Mouse (Mus musculus): ENCODE measurements around the gene AC124502.3.
"Not testable (repeated sequence)": the region's sequence is repeated elsewhere in the genome, so short reads cannot be mapped to it uniquely, and the experiment has no call there.

Gene AC124502.3

DNA sequence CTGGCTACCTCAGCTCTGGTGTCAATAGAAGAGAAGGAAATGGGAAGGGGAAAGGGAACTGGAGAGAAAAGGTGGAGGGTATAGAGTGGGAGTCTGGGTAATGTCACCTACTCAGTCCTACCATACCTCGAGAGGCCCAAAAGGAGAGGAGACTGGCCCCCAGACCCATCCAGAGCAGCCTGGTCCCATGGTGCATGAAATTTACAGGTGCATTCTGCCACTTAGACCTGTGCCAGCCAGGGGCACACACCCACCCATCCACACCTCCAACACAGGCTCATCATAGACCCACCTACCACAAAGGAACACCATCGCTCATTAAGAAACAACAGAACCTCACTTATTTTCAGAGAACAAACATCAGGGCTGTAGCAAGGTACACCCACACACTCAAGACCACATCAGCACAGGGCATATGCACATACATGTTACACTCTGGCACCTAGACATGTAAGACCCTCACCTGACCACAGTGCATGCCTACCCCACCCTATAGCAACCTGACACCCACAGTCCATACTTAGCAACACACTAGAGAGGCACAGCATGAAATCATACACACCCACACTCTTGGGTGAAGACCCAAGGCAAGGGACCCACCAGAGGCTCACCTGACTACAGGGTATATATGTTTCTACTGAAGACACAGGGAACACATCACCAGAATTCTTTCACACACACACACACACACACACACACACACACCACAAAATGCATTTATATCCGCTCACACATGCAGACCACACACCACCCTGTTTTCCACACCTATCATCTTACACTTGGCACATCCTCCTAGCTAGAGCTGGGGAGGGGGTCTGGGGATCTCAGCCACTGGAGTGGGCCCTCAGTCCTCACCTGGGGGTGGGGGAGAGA lies 45.5 kb downstream of the AC124502.3 start:
- no peak for DNase-seq (ENCODE audit: low read depth, low spot score)

DNA sequence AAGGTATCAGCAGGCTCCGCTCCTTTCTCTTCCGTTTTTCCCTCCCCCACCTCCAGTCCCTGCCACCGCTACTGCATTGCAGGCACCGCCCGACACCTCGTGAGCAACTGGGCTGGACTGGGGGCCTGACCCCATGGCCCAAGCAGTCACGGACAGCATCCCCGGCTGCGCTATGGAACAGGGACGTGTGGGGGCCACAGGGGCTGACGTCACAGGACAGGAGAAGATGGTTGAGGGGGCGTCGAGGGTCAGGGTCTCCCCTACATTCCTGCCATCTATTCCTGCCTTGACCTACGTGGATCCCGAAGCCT lies 46.1 kb downstream of the AC124502.3 start:
- no peak for DNase-seq (ENCODE audit: low read depth, low spot score)

DNA sequence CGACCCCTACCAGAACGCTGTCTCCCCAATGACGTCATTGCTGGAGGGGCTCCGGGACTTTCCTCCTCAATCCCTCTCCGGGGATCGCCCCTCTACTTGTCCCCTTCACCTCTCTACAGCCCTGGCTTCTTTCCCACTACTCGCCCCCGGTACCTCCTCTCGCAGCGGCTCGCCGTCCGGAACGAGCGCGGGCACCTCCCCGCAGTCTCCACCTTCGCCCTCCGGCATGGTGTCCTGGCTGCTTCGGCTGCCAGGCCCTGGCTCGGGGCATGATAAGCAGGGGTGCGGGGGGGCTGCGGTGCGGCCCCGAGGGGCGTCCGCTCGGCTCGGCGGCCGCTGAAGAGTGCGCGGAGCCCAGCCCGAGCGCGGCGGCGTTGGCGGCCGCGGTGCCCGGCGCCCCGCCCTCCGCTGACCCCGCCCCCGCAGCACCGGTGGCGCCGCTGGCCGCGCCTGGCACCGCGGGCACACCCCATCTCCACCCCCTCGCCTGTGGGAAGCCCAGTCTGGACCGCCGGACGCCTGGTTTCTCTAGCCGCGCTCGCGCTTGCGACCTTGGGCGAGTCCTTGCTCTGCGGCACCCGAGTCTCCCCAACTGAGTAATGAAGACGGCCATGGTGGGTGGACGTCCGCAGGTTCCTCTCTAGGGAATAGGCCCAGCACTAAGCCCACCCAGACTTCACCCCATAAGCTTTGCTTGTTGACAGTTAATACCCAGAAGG lies 46.6 kb downstream of the AC124502.3 start, which contains the start of gene Tmem151a:
Gene Tmem151a, minus strand, starts transcription at position 387 of the 719 bp plus-strand sequence.
- no peak for DNase-seq (ENCODE audit: low read depth, low spot score)

DNA sequence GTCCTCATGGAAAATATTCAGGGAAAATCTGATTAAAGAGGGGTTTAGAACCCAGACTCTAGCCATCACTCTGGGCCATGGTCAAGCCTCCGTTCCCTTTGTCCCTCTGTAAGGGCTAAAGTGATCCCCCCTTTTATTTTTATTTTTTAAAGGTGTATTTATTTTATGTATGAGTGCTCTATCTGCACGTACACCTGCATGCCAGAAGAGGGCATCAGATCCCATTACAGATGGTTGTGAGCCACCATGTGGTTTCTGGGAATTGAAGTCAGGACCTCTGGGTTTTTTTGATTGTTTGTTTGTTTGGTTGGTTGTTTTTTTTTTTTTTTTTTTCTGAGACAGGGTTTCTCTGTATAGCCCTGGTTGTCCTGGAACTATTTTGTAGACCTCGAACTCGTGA lies 47.8 kb downstream of the AC124502.3 start:
- DNase-seq (ENCODE audit: low read depth, low spot score) = not testable (repeated sequence)

DNA sequence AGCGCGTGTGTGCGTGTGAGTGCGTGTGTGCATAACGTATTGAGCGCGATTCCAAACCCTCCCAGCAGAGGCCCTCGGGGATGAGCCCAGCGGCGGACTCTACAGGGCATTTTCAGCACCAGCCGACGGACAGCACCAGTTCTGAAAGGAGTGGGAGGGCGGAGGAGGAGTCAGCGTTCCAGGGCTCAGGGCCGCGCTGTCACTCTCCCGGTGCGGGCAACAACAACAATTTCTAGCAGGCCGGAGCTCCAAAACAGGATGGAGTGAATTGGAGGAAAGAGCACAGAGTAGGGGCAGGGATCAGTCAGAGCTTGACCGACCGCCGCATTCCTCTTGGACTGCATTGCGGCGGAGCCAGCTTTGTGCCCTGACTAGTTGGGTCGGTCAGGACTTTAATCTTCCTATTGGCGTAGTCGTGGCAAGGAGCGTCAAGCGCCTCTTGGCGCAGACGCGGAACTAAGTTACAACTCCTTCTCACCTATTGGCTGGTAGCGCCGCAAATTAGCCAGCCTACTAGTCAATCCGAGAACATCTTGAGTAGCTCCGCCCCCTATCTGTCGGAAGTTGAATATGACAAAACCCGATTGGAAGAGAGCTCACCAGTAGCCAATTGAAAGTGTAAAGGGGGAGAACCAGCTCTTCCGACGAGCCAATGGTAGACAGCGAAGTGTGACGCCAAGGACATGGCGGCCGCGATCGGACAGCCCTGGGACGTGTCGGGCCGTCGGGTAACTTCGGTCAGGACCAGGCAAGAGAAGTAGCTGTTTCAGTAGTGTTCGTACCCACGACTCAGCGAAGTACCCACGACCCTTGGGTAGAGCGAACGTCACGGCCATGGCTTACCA lies 49.4 kb downstream of the AC124502.3 start, which contains the start of gene Yif1a:
Gene Yif1a, plus strand, starts transcription at position 655 of the 845 bp plus-strand sequence.
- DNase-seq (ENCODE audit: low read depth, low spot score) = peak; percentile 97

DNA sequence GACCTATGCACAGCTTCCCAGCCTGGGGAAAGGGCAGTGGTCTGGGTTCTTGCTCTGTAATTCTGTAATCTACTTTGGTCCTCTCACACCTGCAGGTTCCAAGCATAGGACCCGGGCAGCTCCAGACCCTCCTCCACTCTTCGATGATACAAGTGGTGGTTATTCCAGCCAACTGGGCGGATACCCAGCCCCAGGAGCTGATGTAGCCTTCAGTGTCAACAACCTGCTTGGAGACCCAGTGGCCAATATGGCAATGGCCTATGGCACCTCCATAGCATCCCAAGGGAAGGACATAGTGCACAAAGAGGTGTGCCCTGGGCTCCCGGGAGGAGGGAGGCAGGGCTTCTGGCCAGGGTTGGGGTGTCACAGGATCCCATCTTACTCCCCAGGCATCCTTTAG lies 50.6 kb downstream of the AC124502.3 start:
- DNase-seq (ENCODE audit: low read depth, low spot score) = no peak

DNA sequence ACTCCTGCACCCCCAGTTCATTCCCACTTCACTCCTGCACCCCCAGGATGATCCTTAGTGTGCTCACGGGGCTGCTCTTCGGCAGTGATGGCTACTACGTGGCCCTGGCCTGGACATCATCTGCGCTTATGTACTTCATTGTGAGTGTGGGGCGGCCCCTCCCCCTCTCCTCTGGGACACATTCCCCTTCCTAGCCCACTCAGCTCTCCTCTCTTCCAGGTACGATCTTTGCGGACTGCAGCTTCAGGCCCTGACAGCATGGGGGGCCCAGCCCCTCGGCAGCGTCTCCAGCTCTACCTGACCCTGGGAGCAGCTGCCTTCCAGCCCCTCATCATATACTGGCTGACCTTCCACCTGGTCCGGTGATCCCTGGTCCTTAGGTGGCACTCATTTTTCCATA lies 53.4 kb downstream of the AC124502.3 start:
- no peak for DNase-seq (ENCODE audit: low read depth, low spot score)

DNA sequence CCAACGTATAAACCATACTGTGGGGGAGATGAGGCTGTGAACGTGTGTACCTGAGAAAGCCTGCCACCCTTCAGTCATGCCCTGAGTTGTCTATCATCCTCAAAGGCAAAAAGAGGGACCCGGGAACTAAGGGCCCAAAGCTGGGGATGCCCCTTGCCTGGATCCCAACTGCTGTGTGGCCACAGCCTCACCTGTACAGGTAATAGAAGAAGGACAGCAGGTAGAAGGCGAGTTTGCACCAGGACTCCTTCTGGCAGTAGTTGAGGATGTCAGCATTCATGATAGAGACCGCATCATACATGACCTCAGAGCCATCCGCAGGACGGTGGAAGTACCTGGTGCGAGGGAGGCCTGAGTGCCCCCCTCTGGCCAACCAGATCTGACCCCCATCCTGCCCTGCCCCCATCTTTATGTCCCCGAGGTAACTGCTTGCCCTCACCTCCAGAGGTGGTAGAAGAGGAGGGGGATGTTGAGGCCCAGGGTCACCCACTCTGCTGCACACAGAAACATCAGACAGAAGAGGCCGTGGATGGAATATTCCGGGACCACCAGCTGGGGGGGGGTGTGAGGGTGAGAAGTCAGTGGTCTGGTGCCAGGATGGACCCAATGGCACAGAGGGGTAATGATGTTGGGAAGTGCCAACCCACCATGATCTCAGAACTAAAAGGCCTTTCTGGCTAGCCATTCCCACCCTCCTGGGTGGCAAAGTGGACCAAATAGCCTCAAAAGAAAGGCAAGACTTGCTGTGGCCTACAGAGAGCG lies 55.0 kb downstream of the AC124502.3 start:
- DNase-seq (ENCODE audit: low read depth, low spot score) = no peak

DNA sequence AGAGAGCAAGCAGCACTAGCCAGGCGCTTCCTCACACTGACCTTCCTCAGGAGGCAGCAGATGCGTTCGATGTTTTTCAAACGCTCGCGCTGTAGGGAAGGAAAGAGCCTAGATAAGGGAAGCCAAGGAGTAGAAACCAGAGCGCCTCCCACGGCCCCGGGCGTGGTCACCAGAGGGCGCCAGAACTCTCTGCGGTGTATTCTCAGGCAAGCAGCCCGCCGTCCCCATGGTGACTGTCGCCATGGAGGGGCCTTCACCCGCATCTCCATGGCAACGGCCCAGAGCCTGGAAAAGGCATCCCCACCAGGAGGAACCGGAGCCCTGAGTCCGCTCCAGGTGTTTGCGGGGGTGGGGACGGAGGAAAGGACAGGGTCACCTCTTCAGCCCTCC lies 55.5 kb downstream of the AC124502.3 start:
- peak; percentile 72 for DNase-seq (ENCODE audit: low read depth, low spot score)

DNA sequence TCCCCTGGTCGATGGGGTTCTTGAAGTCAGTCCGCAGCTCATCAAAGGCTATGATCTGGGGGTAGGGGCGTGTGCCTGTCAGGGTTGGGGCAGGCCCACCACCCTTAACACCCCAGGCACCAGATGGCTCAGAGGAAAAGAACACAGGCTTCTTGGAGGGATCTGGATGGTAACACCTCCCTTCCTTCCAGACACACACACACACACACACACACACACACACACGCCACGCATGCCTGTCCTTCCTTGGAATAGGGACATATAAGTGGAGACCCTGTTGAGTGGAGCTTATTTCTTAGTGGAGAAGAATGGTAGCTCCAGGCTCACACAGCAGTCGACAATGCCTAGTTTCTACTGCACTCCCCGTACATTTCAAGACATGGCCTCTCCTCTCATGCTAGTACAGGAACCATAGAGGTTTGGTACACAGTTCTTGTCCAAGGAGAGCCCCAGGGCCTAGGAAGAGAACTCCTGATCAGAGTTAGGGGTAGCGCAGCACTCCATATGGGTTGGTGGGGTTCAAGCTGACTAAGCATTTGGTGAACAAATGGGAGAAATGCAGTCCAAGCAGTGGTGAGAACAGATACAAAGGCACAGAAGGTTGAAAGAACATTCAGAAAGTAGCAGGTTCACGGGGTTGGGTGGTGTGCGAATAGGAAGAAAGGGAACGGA lies 56.2 kb downstream of the AC124502.3 start:
- DNase-seq (ENCODE audit: low read depth, low spot score) = no peak

DNA sequence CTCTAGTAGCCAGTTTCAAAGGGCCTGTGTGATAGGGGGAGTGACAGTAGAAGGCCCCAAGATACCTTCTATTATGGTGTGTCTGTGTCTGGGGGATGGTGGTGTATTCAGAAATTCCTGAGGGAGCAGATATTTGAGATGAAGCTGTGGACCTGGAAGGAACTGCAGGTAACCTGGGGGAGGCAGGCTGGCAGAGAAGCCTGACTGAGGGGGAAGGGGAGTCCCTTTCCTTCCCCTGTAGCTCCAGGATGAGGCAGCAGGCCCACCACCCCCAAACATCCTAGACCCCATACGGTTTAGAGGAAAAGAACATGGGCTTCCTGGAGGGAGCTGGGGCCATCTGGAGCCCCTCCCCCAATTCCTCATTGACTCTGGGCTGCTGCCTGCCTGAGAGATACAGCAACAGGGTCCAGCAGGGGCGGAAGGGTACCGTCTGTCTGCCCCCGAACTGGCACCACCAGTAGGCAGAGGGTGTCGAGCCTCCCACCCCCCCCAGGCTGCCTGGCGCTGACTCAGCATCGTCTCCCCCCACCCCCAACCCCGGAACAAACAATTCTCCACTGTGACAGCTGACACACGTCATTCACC lies 57.3 kb downstream of the AC124502.3 start:
- DNase-seq (ENCODE audit: low read depth, low spot score) = no peak

DNA sequence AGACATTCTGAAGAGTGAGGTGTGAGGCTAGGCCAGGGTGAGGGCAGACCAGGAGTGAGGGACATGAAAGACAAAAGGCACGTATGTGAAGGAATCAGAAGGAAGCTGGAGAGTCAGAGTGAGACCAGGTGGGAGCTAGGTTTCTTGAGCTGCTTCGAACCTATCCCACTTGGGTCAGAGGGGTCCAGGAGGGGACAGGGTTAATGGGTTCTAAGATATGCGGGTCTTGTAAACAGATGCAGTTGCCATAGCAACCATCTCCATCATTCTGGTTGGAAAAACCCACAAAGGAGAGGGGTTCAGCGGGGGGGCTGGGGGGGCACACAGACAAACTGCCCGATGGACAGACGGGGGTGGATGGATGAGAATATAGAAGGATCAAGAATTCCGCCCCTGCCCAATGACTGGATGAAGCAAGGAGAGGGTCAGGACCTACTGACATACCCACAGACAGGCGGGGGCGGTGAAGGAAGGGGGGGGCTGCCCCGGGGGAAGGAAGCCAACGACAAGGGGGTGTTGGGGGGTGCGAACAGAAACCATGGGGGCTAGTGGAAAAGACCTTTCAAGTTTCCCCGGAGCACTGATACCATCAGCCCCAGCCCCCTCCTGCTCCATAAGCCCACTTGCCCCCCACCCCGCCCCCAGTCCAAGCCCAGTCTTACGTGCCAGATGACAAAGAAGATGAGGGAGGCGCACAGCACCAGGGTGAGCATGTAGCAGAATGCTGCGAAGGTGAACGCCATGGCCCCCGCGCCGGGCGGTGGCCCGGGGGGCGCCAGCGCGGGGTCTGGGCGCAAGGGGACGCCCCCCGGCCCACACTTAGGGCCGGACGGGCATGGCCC lies 59.1 kb downstream of the AC124502.3 start:
- no peak for DNase-seq (ENCODE audit: low read depth, low spot score)

DNA sequence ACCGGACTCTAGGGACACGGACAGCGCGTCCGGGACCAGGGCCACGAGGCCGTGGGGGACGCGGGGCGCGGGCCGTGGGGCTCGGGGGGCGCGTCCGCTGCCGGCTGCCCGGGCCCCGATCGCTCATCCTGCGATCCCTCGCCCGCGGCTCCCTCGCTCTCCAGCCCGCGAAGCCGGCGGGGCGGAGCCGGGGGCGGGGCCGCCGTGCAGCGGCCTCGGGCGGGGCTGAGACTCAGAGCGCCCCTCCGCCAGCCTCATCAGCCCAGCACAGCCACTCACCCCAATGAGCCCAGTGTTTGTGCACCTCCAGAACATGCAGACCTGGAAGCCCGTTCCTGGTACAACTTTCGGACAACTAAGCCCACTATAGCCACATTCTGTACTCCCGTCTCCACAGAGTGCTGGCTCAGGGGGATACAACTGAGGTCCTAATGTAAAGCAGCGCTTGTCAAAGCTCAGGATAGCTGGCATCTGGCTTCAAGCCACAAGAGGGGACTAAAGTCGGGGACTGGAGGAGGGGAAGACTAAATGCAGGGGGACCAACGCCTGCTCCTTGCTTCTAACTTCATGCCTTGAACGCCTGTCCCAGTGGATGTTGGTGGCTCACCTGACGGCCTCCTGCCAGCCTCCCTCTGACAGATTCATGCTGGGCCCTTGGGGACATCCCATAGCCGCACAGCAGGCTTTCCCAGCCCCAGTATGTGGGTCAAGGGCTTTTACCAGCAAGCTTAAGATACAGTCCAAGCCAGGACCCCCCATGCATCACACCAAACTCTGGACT lies 59.9 kb downstream of the AC124502.3 start, which contains the start of gene Cnih2:
Gene Cnih2, minus strand, starts transcription at position 159 of the 781 bp plus-strand sequence.
- no peak for DNase-seq (ENCODE audit: low read depth, low spot score)

Data from skeletal muscle tissue, adult 2 months (tissue).